Mouse (Mus musculus) MEL (cell line): ENCODE results near the gene BC147527.

Experiments used
- CTCF ChIP-seq, 3 experiments: IDR thresholded peaks in 2 of 3; conservative IDR thresholded peaks in 1 of 3; 2 replicates each; pipeline ENCODE4 v1.5.1; 2011 to 2012; ENCODE audit warnings: low read length in 3 of 3, low read depth in 2 of 3, mild to moderate bottlenecking in 2 of 3, improper control_type of control experiment in 1 of 3, inconsistent platforms in 1 of 3, mixed read lengths in 1 of 3, moderate library complexity in 1 of 3; ENCODE audit not compliant: control insufficient read depth in 1 of 3, insufficient read depth in 1 of 3, poor library complexity in 1 of 3, severe bottlenecking in 1 of 3
- ETS1 ChIP-seq: IDR thresholded peaks from 2 replicates; pipeline ENCODE4 v1.6.1; 2012; ENCODE audit warnings: low read depth, mild to moderate bottlenecking, inconsistent platforms, low read length, improper control_type of control experiment, moderate library complexity
- JUND ChIP-seq: IDR thresholded peaks from 2 replicates; pipeline ENCODE4 v1.6.1; 2011; ENCODE audit warnings: low read depth, mild to moderate bottlenecking, improper control_type of control experiment, low read length
- KAT2A ChIP-seq: conservative IDR thresholded peaks from 2 replicates; pipeline ENCODE4 v1.6.1; 2012; ENCODE audit warnings: low read depth, low read length, improper control_type of control experiment, inconsistent platforms
- TBP ChIP-seq: IDR thresholded peaks from 2 replicates; pipeline ENCODE4 v1.8.0; 2011; ENCODE audit warnings: low read depth, low read length, improper control_type of control experiment
- USF2 ChIP-seq, 2 experiments: IDR thresholded peaks; 2 replicates each; pipeline ENCODE4 v1.6.1; 2011 to 2012; ENCODE audit warnings: improper control_type of control experiment in 2 of 2, low read length in 2 of 2, borderline replicate concordance in 1 of 2, inconsistent platforms in 1 of 2, low read depth in 1 of 2, mild to moderate bottlenecking in 1 of 2; ENCODE audit not compliant: insufficient read depth in 1 of 2
- ZC3H11A ChIP-seq: IDR thresholded peaks from 2 replicates; pipeline ENCODE4 v1.6.1; 2012; ENCODE audit warnings: low read depth, mild to moderate bottlenecking, inconsistent platforms, low read length, improper control_type of control experiment
- ZKSCAN1 ChIP-seq: IDR thresholded peaks from 2 replicates; pipeline ENCODE4 v1.6.1; 2012; ENCODE audit warnings: low read depth, mild to moderate bottlenecking, inconsistent platforms, low read length, improper control_type of control experiment, moderate library complexity

DNA sequence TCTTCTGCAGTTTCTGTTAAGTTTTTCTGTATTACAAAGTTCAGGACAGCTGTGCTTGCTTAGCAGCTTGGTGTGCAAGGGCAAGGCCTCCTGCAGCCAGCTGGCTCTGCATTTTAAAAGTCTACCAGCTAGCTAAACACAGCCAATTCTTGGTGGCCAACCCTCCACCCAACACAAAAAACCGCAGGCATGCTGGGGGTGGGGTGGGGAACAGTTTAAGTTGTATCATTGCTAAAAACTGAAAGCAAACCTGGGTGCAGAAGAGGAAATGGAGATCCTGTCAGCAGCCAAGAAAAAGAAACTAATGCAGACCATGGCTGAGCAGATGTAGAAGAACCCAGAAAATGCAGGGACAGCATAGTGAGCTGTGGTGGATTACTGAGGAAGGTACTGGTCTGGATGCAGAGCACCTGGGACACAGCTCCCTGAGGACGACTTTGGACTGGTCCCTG, at the start of gene BC147527:
- TF ChIP-seq ETS1 (no peak), TBP (no peak), ZKSCAN1 (no peak), KAT2A (no peak), CTCF (IDR thresholded peaks at IDR 0.05 in 2 of 3, conservative IDR thresholded peaks at IDR 0.05 in 1 of 3; ENCODE audit: control insufficient read depth in 1 of 3, insufficient read depth in 1 of 3, low read depth in 2 of 3, low read length in 3 of 3, poor library complexity in 1 of 3, severe bottlenecking in 1 of 3) (no peak), JUND (no peak), ZC3H11A (no peak), USF2 (IDR thresholded peaks at IDR 0.05; ENCODE audit: borderline replicate concordance in 1 of 2, insufficient read depth in 1 of 2, low read depth in 1 of 2, low read length in 2 of 2) (no peak)
